Mouse (Mus musculus) 3134 (cell line): ENCODE results near the gene Ier3.

Experiments used
- DNase-seq: peaks from one replicate; pipeline ENCODE4 v3.0.0-alpha.2; 2011; ENCODE audit warnings: low spot score; ENCODE audit not compliant: insufficient read length; ENCODE audit errors: extremely low read depth

Ier3 gene

GRCm38 (mm10) chr17:35866281-35866831 lies 44.9 kb downstream of the Ier3 start:
- DNase-seq, result peak; percentile 79

GRCm38 (mm10) chr17:35866911-35867890 lies 45.7 kb downstream of the Ier3 start:
- DNase-seq, result peak; percentile 64

DNA sequence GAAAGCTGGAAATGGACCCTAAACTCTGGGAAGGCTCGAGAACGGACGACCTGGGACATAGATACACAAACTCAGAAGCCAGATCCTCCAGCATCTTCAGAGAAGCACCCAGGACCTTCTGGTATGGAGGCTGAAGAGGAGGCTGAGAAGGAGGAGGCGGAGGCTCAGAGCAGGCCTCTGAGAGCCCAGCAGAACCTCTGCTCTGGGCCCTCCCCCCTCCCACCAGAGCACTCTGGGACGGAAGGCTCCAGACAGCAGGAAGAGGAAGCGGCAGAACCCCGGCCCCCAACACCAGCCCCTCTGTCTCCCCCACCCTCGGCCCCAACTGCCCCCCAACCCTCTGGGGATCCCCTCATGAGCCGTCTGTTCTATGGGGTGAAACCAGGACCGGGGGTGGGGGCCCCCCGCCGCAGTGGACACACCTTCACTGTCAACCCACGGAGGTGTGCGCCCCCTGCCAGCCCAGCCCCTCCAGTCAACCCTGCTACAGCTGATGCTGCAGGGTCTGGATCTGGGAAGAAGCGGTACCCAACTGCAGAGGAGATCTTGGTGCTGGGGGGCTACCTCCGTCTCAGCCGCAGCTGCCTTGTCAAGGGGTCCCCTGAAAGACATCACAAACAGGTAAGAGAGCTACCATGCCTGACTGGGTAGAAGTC lies 46.8 kb downstream of the Ier3 start:
- DNase-seq, result peak; percentile 46

- no peak for DNase-seq
Measured at GRCm38 (mm10) chr17:35868961-35869345, 47.5 kb downstream of the Ier3 start.

DNA sequence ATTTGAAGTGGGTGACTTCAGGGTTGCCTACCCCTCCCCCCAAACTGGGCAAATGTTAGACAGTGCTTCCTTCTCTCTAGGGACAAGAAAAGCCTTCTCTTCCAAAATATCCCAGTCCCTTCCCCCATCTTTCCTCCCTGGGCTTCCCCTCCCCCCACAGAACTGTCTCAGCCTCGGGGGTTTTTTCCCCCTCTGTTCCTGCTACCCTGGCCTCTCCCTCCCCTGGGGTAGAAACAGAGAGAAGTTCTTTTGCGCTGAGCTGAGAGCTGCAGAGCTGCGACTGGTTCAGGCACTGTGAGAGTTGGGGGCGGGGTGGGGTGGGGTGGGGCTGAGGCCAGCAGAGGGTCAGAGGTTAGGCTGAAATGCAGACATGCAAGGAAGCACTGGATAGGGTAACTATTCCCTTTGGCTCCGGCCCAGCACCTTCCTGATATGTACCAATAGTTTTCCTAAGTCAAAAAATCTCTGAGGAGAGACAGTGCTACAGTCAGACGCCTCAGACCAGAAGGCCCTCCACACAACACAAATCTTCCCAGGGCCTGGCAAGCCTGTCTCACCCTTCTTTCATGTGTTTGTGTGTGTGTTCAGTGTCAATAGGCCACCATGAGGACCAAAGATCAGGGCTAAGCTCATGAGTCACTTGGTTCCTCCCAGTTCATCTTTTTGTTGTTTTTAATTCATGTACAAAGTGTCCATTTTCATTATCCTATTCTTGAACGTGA lies 48.0 kb downstream of the Ier3 start:
- peak; percentile 62 for DNase-seq

DNA sequence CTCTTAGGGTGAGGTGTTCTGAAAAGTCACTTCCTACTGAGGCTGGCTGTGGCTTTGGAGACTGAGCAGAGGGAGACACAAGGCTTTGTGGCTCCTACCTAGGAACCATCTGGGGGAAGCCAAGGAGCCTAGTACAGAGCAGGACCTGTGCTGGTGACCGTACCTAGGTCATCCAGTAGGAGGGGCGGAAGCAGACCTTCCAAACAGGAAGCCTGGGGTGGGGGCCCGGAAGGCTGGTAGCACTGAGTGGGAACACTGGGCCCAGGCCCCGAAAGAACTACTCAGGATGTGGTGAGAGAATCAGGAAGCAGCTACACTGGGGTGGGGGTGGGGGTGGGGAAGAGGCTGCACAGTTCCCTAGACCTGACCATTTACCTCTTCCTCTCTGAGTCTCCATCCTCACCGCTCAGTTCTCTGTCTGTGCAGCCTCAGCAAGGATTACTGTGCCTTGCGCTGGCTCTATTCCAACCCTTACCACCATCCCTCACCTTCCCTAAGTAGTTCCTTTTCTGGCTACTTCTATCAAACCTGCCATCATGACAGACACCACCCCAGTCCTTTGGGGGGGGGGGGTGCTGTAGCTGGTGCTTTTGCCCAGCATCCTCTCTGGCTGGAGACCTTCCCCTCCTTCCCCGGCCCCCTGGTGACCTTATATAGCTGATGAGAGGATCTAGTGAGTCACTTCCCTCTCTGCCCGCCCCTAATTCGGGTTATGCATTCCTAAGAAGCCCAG lies 48.8 kb downstream of the Ier3 start:
- peak; percentile 86 for DNase-seq

DNA sequence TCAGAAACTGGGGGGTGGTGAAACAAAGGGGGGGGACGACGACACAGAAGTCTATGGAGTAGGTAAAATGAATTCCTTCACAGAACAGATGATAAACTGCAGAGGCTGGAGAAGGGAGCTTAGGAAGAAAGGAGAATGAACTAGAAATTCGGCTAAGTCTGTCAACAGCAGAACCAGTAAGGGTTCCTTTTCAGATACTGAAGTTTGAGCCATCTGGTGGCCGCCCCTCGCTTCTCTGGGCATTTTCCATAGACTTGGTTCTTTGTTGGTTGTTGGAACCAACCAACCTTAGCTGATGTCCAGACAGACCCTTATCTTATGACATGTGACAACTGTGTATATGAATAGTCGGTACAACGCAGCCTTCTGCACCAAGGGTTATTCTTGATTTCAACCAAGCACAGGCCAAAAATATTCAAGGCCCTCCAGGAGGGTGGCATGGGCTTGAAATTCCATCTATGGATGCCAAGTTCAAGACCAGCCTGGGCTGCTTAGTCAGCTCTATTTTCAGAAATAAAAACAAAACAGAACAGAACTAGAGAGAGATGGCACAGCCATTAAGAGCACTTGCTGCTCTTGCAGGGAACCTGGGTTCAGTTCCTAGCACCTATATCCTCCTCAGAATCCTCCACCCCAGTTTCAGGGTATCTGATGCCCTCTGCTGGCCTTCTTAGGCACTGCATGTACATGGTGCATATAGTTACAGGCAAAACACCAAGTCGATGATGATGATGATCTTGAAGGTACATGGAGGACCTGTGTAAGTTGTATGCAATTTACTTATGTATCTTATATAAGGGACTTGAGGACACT lies 49.6 kb downstream of the Ier3 start:
- no peak for DNase-seq
